Mouse (Mus musculus) small intestine, adult 2 months (tissue): ENCODE results near the gene Pkm.

Source experiments
- CTCF ChIP-seq: fragments of 200-500 bp; IDR thresholded peaks from 2 replicates; pipeline ENCODE4 v1.5.1; 2012; ENCODE audit warnings: low read depth, mild to moderate bottlenecking, control low read depth, inconsistent platforms, low read length, moderate library complexity, mixed read lengths; ENCODE audit not compliant: insufficient replicate concordance, insufficient read length; ENCODE audit errors: extremely low read depth
- POLR2A ChIP-seq: fragments of 200-500 bp; IDR thresholded peaks from 2 replicates; pipeline ENCODE4 v1.6.1; 2012; ENCODE audit warnings: low read depth, mild to moderate bottlenecking, control low read depth, inconsistent platforms, low read length, moderate library complexity

DNA sequence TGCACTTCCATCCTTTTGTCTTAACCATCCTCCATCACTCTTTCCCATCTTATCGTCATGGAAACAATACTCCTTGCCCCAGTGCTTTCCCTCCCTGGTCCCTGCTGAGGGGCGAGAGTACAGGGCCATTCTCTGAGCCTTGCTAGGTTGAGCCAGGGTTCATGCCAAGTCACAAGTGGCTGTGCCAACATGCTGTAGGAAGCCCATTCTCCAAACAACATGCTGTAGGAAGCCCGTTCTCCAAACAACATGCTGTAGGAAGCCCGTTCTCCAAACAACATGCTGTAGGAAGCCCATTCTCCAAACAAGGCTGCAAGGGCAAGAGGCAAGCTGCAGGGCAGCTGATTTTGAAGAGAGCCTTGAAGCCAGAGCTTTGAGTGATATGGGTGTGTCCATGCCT lies 62.1 kb downstream of the Pkm start:
- TF ChIP-seq POLR2A (no peak), CTCF (no peak)
